Mouse (Mus musculus): ENCODE data around the gene Srsf3. TPM values are rescaled to one million over a fixed set of nuclear protein-coding genes. Genes with fewer than 3 reads are reported as not detected.

Gene Srsf3
- polyA plus RNA-seq, 1 experiment from 2014 or later: 411 TPM

GRCm38 (mm10) chr17:29073313-29073712 is 40.9 kb downstream of the Srsf3 start:
- no peak overlapping the region for H3K9ac ChIP-seq
- ATAC-seq (ENCODE audit: low FRiP score, low read depth): no peak
- no peaks in the 10 kb centered on the region for H3K36me3 ChIP-seq
- peaks cover 3% of the 10 kb centered on the region; the same call in 1 of the 2 replicates for H3K4me1 ChIP-seq (replicated peaks)
- no peak overlapping the region for H3K27ac ChIP-seq (replicated peaks)
- H3K27me3 ChIP-seq: no peaks in the 10 kb centered on the region
- no peaks in the 10 kb centered on the region for H3K9me3 ChIP-seq
- 50% methylated on average over 5 of the region's 5 CpGs for WGBS
- no peak overlapping the region for H3K4me3 ChIP-seq
- no peak overlapping the region for H3K4me2 ChIP-seq

- Histone ChIP-seq H3K27me3 (no peaks in the 10 kb centered on the region), H3K27ac (replicated peaks) (no peak overlapping the region), H3K36me3 (no peaks in the 10 kb centered on the region), H3K9me3 (no peaks in the 10 kb centered on the region), H3K4me2 (no peak overlapping the region), H3K4me1 (replicated peaks) (peaks cover 6% of the 10 kb centered on the region), H3K4me3 (no peak overlapping the region), H3K9ac (no peak overlapping the region)
- 88% methylated on average over 13 of the region's 13 CpGs for WGBS
- no peak for ATAC-seq (ENCODE audit: low FRiP score, low read depth)
Measured at GRCm38 (mm10) chr17:29074085-29074484, 41.7 kb downstream of the Srsf3 start.

DNA sequence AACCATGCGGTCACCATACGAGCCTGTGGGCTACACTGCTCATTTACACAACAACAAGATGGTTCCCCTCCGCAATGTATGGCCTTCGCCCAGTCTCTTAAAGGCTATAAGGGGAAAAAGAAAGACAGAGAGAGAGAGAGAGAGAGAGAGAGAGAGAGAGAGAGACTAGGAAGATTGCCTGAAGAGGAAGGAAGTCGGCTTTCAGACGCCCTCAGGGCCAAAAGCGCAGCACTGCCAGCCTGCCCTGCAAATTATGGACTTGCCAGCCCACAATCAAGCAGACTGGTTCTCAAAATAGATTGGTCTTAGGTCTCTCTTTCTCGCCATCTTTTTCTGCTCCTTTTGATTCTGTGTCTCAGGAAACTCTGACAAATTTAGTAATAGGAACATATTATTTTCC is 43.8 kb downstream of the Srsf3 start:
- 88% methylated on average over 8 of the region's 8 CpGs for WGBS
- Histone ChIP-seq H3K27me3 (peaks cover 11% of the 10 kb centered on the region; the same call in 1 of the 2 replicates), H3K4me2 (no peak overlapping the region), H3K27ac (replicated peaks) (no peak overlapping the region), H3K36me3 (no peaks in the 10 kb centered on the region), H3K9me3 (no peaks in the 10 kb centered on the region), H3K4me3 (no peak overlapping the region), H3K9ac (no peak overlapping the region), H3K4me1 (replicated peaks) (peaks cover 12% of the 10 kb centered on the region)
- ATAC-seq (ENCODE audit: low FRiP score, low read depth): no peak

DNA sequence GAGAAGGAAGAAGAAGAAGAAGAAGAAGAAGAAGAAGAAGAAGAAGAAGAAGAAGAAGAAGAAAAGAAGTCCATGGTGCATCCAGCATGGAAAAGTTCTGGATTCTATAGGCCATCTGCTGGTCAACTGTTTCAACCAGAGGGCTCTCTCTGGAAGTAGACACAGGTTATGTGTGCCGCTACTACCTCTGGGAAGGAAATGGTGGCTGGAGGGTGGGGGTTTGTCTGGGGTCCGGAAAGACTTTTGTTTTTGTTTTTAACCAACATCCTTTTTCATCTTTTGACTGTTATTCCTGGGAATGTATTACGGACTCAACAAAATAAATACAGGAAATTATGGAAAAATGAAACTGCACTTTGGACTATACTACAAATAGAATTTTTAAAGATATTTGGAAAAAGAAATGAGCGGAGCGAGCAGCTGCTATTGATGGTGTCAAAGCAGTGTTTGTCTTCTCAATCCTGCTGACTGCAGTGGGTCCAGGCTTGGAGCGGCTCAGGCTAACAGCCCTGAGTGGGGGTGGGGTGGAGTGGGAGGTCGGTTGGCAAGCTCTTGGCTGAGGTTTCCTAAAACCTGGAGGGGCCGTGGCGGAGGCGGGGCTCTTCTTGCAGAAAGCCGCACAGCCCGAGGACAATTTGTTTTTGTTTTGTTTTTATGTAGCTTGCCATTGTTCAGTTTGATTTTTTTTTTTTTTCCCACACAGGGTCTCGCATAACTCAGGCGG is 45.5 kb downstream of the Srsf3 start:
- Histone ChIP-seq H3K36me3 (no peaks in the 10 kb centered on the region), H3K27me3 (peaks cover 15% of the 10 kb centered on the region; the same call in 1 of the 2 replicates), H3K9ac (no peak overlapping the region), H3K4me3 (peak overlapping the region; percentile 15), H3K9me3 (no peaks in the 10 kb centered on the region), H3K4me1 (replicated peaks) (peaks cover 22% of the 10 kb centered on the region), H3K4me2 (peak overlapping the region; percentile 46), H3K27ac (replicated peaks) (peak overlapping the region; percentile 54; the same call in 1 of the 2 replicates)
- peak; percentile 66; the same call in 1 of the 2 replicates for ATAC-seq (ENCODE audit: low FRiP score, low read depth)
- WGBS: 20% methylated on average over 14 of the region's 14 CpGs

GRCm38 (mm10) chr17:29078519-29079383 is 46.3 kb downstream of the Srsf3 start:
- Histone ChIP-seq H3K27me3 (peaks cover 15% of the 10 kb centered on the region; the same call in 1 of the 2 replicates), H3K4me1 (replicated peaks) (peaks cover 22% of the 10 kb centered on the region), H3K4me2 (peak overlapping the region; percentile 46), H3K9me3 (no peaks in the 10 kb centered on the region), H3K9ac (no peak overlapping the region), H3K27ac (replicated peaks) (peak overlapping the region; percentile 54; the same call in 1 of the 2 replicates), H3K4me3 (peak overlapping the region; percentile 15), H3K36me3 (no peaks in the 10 kb centered on the region)
- peak; percentile 45; the same call in 1 of the 2 replicates for ATAC-seq (ENCODE audit: low FRiP score, low read depth)
- 8% methylated on average over 25 of the region's 25 CpGs for WGBS

DNA sequence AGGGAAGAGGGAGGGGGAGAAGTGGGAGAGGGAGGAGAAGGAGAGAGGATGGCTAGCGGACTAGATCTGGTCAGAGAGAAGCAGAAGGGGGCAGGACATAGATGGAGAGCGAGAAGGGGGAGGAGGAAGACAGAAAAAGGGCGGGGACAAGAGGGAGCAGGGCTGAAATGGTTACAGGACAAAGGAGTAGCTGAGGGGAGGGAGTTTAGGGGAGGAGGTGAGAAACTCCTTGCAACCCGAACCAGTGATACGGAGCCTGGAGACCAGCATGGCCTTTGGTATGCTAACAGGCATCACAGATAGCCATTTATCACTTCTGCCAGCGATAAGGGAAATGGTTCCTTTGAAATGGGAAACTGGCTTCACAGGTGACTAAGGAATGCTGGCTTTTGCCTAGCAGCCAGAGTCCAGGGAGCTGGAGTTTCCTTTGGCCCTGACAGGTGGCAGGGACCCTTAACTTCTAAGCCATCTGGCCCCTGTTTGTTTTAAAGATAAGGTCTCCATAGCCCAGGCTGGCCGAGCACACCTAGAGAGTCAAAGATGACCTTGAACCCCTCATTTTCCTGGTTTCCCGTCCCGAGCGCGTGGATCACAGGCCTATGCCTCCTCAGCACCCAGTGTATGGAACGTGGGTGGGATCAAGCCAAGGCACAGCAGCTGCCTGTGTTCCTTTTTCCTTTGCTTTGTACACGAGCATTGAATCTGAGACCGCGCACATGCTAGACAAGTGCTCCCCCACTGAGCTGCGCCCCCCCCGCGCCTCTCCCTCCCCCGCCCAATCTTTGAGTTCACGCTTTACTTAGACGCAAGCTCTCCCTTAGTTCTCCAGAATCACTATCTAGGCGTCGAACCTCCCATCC is 48.6 kb downstream of the Srsf3 start:
- ATAC-seq (ENCODE audit: low FRiP score, low read depth): no peak
- H3K36me3 ChIP-seq: no peaks in the 10 kb centered on the region
- peaks cover 15% of the 10 kb centered on the region; the same call in 1 of the 2 replicates for H3K27me3 ChIP-seq
- 4% methylated on average over 22 of the region's 23 CpGs for WGBS
- peaks cover 22% of the 10 kb centered on the region for H3K4me1 ChIP-seq (replicated peaks)
- H3K4me2 ChIP-seq: peak overlapping the region; percentile 40
- no peak overlapping the region for H3K9ac ChIP-seq
- no peaks in the 10 kb centered on the region for H3K9me3 ChIP-seq
- no peak overlapping the region for H3K4me3 ChIP-seq
- no peak overlapping the region for H3K27ac ChIP-seq (replicated peaks)

- Histone ChIP-seq H3K9ac (no peak overlapping the region), H3K27me3 (peaks cover 15% of the 10 kb centered on the region; the same call in 1 of the 2 replicates), H3K4me2 (peak overlapping the region; percentile 40), H3K9me3 (no peaks in the 10 kb centered on the region), H3K27ac (replicated peaks) (no peak overlapping the region), H3K4me1 (replicated peaks) (peaks cover 22% of the 10 kb centered on the region), H3K4me3 (no peak overlapping the region), H3K36me3 (no peaks in the 10 kb centered on the region)
- ATAC-seq (ENCODE audit: low FRiP score, low read depth): peak; percentile 29; the same call in 1 of the 2 replicates
- 4% methylated on average over 21 of the region's 21 CpGs for WGBS
Measured at GRCm38 (mm10) chr17:29081618-29082381, 49.4 kb downstream of the Srsf3 start.

DNA sequence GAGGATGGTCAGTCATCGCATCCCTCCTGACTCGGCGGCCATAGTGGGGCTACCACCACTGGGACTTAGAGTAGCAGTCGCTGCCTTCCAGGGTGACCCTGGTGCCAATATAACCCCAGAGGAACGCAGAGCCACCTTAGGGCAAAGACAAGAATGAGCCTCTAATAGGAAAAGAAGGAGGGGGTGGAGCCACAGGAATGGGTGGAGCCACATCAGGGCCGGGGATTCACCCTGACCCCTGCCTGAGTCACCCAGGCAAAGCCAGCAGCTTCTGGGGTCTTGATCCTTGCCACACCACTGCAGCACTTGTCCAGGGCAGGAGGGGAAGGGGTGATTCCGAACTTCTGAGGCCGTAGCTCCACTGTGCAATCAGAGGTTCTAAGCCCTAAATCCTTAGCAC is 51.2 kb downstream of the Srsf3 start:
- Histone ChIP-seq H3K4me3 (no peak overlapping the region), H3K9me3 (no peaks in the 10 kb centered on the region), H3K4me1 (replicated peaks) (peaks cover 17% of the 10 kb centered on the region), H3K27me3 (peaks cover 15% of the 10 kb centered on the region; the same call in 1 of the 2 replicates), H3K9ac (no peak overlapping the region), H3K4me2 (no peak overlapping the region), H3K36me3 (no peaks in the 10 kb centered on the region), H3K27ac (replicated peaks) (no peak overlapping the region)
- WGBS: 92% methylated on average over 8 of the region's 8 CpGs
- ATAC-seq (ENCODE audit: low FRiP score, low read depth): no peak

GRCm38 (mm10) chr17:29084656-29085055 is 52.2 kb downstream of the Srsf3 start:
- Histone ChIP-seq H3K4me3 (no peak overlapping the region), H3K9ac (no peak overlapping the region)
- WGBS: 95% methylated on average over 7 of the region's 7 CpGs

DNA sequence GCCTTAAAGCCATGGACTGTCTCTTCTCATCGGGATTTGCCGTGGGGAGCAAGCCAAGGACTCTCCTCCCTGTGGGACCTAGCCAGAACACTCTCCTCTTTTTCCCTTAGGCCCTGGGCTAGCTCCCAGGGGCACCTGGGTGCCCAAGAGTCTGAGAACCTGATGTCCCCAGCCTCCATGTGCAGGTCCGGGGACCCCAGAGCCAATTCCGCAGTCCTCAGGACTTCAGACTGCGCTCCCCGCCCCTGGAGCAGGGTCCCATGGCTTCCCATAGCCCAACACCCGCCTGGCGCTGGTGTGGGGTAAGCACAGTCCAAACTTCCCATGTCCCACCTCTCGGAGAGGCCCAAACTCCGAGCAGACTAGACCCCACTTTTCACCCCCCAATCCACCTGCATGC is 52.8 kb downstream of the Srsf3 start:
- Histone ChIP-seq H3K9me3 (no peaks in the 10 kb centered on the region), H3K27me3 (peaks cover 11% of the 10 kb centered on the region; the same call in 1 of the 2 replicates), H3K27ac (replicated peaks) (no peak overlapping the region), H3K36me3 (no peaks in the 10 kb centered on the region), H3K4me1 (replicated peaks) (peaks cover 17% of the 10 kb centered on the region), H3K4me3 (no peak overlapping the region), H3K4me2 (no peak overlapping the region), H3K9ac (no peak overlapping the region)
- ATAC-seq (ENCODE audit: low FRiP score, low read depth): no peak
- WGBS: 83% methylated on average over 10 of the region's 10 CpGs

More at GRCm38 (mm10) chr17:29084656-29085055, 52.2 kb downstream of the Srsf3 start:
- H3K4me2 ChIP-seq: no peak overlapping the region
- H3K36me3 ChIP-seq: no peaks in the 10 kb centered on the region
- ATAC-seq (ENCODE audit: low FRiP score, low read depth): no peak
- H3K27me3 ChIP-seq: peaks cover 15% of the 10 kb centered on the region; the same call in 1 of the 2 replicates
- H3K4me1 ChIP-seq (replicated peaks): peaks cover 17% of the 10 kb centered on the region
- H3K9me3 ChIP-seq: no peaks in the 10 kb centered on the region
- no peak overlapping the region for H3K27ac ChIP-seq (replicated peaks)

- H3K27ac ChIP-seq (replicated peaks): no peak overlapping the region
Measured at GRCm38 (mm10) chr17:29086916-29087315, 54.5 kb downstream of the Srsf3 start.

More at GRCm38 (mm10) chr17:29086916-29087315, 54.5 kb downstream of the Srsf3 start:
- 0 out of 2 replicates have a peak, but pooled peaks cover 8% of the 10 kb centered on the region for H3K27me3 ChIP-seq
- ATAC-seq (ENCODE audit: low FRiP score, low read depth): no peak
- no peak overlapping the region for H3K9ac ChIP-seq
- peaks cover 4% of the 10 kb centered on the region; the same call in 1 of the 2 replicates for H3K4me1 ChIP-seq (replicated peaks)
- no peak overlapping the region for H3K4me3 ChIP-seq
- 68% methylated on average over 4 of the region's 4 CpGs for WGBS
- H3K36me3 ChIP-seq: no peaks in the 10 kb centered on the region
- H3K4me2 ChIP-seq: no peak overlapping the region
- no peaks in the 10 kb centered on the region for H3K9me3 ChIP-seq
